Mouse (Mus musculus) midbrain, embryonic 11.5 days (tissue): Measurements from ENCODE around the gene Foxn3. TPM values are rescaled to one million over a fixed set of nuclear protein-coding genes. Genes with fewer than 3 reads are reported as not detected.
A peak's percentile ranks its signal among the peaks of the same experiment; 100 is the strongest.

Experiments used
- ATAC-seq: fragments of 200-750 bp; cut with Nextera tagmentation; 2 replicates; pipeline ENCODE4 v1.8.0; 2017; ENCODE audit warnings: moderate TSS enrichment, moderate library complexity; ENCODE audit not compliant: low FRiP score
- DNase-seq: peaks from one replicate; pipeline ENCODE4 v3.0.0; 2015; ENCODE audit warnings: low spot score; ENCODE audit errors: missing footprints
- H3K27ac ChIP-seq: fragments of 300-500 bp; sonication (generic); 2 replicates; pipeline ENCODE4 v1.5.1; 2014; ENCODE audit warnings: low read depth, low read length
- H3K27me3 ChIP-seq: fragments of 300-500 bp; sonication (generic); 2 replicates; pipeline ENCODE4 v1.6.1; 2014; ENCODE audit warnings: mild to moderate bottlenecking, low read length, moderate library complexity, mixed read lengths; ENCODE audit not compliant: control insufficient read depth, insufficient read depth
- H3K36me3 ChIP-seq: fragments of 300-500 bp; sonication (generic); 2 replicates; pipeline ENCODE4 v1.6.1; 2014; ENCODE audit warnings: mild to moderate bottlenecking, low read length, moderate library complexity, mixed read lengths; ENCODE audit not compliant: control insufficient read depth, insufficient read depth
- H3K4me1 ChIP-seq: fragments of 300-500 bp; sonication (generic); 2 replicates; pipeline ENCODE4 v1.6.1; 2014; ENCODE audit warnings: low read length; ENCODE audit not compliant: control insufficient read depth, insufficient read depth
- H3K4me2 ChIP-seq: fragments of 300-500 bp; sonication (generic); 2 replicates; pipeline ENCODE4 v1.6.1; 2014; ENCODE audit warnings: mild to moderate bottlenecking, moderate library complexity
- H3K4me3 ChIP-seq: fragments of 300-500 bp; sonication (generic); 2 replicates; pipeline ENCODE4 v1.5.1; 2014; ENCODE audit warnings: low read depth, low read length
- H3K9ac ChIP-seq: fragments of 300-500 bp; sonication (generic); 2 replicates; pipeline ENCODE4 v1.6.1; 2014; ENCODE audit warnings: low read length
- H3K9me3 ChIP-seq: fragments of 300-500 bp; sonication (generic); 2 replicates; pipeline ENCODE4 v1.6.1; 2016; ENCODE audit warnings: low read length; ENCODE audit not compliant: control insufficient read depth
- WGBS: fragments of 180-500 bp; shearing (Covaris S2); extraction: QIAGEN DNeasy Blood & Tissue Kit; methylation state at CpG from one replicate; pipeline ENCODE4 v1.1.7; 2014; 5-methylcytosine and 5-hydroxymethylcytosine counted together
- polyA plus RNA-seq: library from polyadenylated mRNA; unstranded; fragments of >200 nt; fragmentation: Nextera tagmentation; extraction: Ambion mirVana; gene quantifications from 2 replicates; pipeline ENCODE4 v1.2.1, GENCODE M21; 2014

Gene Foxn3
- polyA plus RNA-seq, 1 experiment from 2014 or later: 73.8 TPM

- WGBS: 92% methylated on average over 1 of the region's 1 CpGs
These were observed 320.1 kb downstream of the Foxn3 start for GRCm38 (mm10) chr12:99243316-99243715.

DNA sequence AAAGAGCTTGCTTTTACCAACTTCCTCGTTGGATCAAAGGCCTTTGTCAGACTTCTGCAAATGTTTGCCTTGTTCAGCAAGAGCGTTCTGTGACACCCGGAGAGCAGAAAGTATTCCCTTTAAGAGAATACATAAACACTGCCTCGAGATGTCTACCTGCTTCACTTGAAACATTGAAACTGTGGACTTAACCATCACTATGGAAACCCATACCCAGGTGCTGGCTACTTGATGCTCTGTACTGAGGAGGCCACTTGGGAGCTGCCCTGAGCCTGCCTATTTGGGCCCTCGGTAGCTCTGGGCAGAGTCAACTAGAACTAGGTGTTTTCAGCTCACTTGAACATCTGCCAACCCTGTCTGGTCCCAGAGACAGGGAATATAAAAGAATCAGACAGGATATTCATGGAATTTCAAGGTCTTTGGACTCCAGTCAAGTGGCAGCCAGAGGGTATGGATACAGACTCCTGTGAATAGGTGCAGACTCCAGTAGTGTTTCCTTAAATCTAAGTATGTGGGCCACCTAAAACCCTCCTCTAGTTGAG, 323.1 kb downstream of the Foxn3 start:
- no peak overlapping the region for H3K9ac ChIP-seq
- WGBS: 75% methylated on average over 5 of the region's 5 CpGs
- H3K4me2 ChIP-seq: no peak overlapping the region
- no peaks in the 10 kb centered on the region for H3K9me3 ChIP-seq
- H3K4me3 ChIP-seq: no peak overlapping the region
- H3K27ac ChIP-seq: no peak overlapping the region
- DNase-seq (no peak), ATAC-seq (no peak)
- no peaks in the 10 kb centered on the region for H3K27me3 ChIP-seq
- H3K4me1 ChIP-seq: peaks cover 10% of the 10 kb centered on the region
- H3K36me3 ChIP-seq: no peaks in the 10 kb centered on the region

More at GRCm38 (mm10) chr12:99243316-99243715, 320.1 kb downstream of the Foxn3 start:
- Histone ChIP-seq H3K9ac (no peak overlapping the region), H3K27ac (no peak overlapping the region), H3K27me3 (no peaks in the 10 kb centered on the region), H3K9me3 (no peaks in the 10 kb centered on the region), H3K4me3 (no peak overlapping the region), H3K36me3 (no peaks in the 10 kb centered on the region), H3K4me1 (0 out of 2 replicates have a peak, but pooled peaks cover 2% of the 10 kb centered on the region), H3K4me2 (no peak overlapping the region)
- DNase-seq (no peak), ATAC-seq (no peak)

DNA sequence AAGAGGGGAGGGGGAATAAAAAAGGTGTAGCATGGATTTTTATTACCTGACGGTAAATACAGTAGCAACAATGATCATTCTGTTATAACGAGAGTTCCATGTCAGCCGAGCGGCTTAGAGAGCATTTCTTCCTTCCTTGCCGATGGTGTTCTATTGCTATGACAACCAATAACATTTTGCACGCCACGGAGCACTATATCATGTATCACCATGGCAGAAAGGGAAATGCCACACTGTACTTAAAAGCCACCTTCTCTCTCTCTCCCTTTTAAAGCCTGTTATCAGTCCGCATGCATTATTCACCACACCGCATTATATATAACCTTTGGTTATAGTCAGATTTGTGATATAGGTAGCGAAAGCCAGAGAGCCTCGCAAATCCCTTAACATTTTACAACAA, 323.6 kb downstream of the Foxn3 start:
- ATAC-seq (no peak), DNase-seq (no peak)
- Histone ChIP-seq H3K4me3 (no peak overlapping the region), H3K9me3 (no peaks in the 10 kb centered on the region), H3K36me3 (no peaks in the 10 kb centered on the region), H3K27ac (no peak overlapping the region), H3K27me3 (no peaks in the 10 kb centered on the region), H3K4me1 (peaks cover 15% of the 10 kb centered on the region), H3K4me2 (no peak overlapping the region), H3K9ac (no peak overlapping the region)
- WGBS: 93% methylated on average over 11 of the region's 11 CpGs

GRCm38 (mm10) chr12:99237497-99237896, 325.9 kb downstream of the Foxn3 start:
- Histone ChIP-seq H3K9me3 (no peaks in the 10 kb centered on the region), H3K27ac (no peak overlapping the region), H3K4me2 (no peak overlapping the region), H3K9ac (no peak overlapping the region), H3K27me3 (no peaks in the 10 kb centered on the region), H3K36me3 (no peaks in the 10 kb centered on the region), H3K4me1 (peaks cover 33% of the 10 kb centered on the region), H3K4me3 (no peak overlapping the region)
- no peak for ATAC-seq
- 95% methylated on average over 9 of the region's 9 CpGs for WGBS
- DNase-seq: no peak

GRCm38 (mm10) chr12:99234346-99234745, 329.0 kb downstream of the Foxn3 start:
- Histone ChIP-seq H3K36me3 (no peaks in the 10 kb centered on the region), H3K4me1 (peaks cover 63% of the 10 kb centered on the region), H3K9me3 (no peaks in the 10 kb centered on the region), H3K9ac (no peak overlapping the region), H3K27me3 (no peaks in the 10 kb centered on the region), H3K4me3 (no peak overlapping the region), H3K27ac (no peak overlapping the region), H3K4me2 (no peak overlapping the region)
- 76% methylated on average over 6 of the region's 6 CpGs for WGBS
- DNase-seq (no peak), ATAC-seq (no peak)

GRCm38 (mm10) chr12:99233386-99233785, 330.0 kb downstream of the Foxn3 start:
- Histone ChIP-seq H3K4me2 (no peak overlapping the region), H3K9me3 (no peaks in the 10 kb centered on the region), H3K4me3 (no peak overlapping the region), H3K9ac (no peak overlapping the region; the same call in 1 of the 2 replicates), H3K27ac (peak overlapping the region; percentile 36; the same call in 1 of the 2 replicates), H3K4me1 (peaks cover 68% of the 10 kb centered on the region), H3K27me3 (no peaks in the 10 kb centered on the region), H3K36me3 (no peaks in the 10 kb centered on the region)
- WGBS: 32% methylated on average over 2 of the region's 2 CpGs
- ATAC-seq (no peak), DNase-seq (no peak)

GRCm38 (mm10) chr12:99232478-99232877, 330.9 kb downstream of the Foxn3 start:
- DNase-seq: no peak
- H3K27me3 ChIP-seq: no peaks in the 10 kb centered on the region
- no peak overlapping the region for H3K9ac ChIP-seq
- no peak overlapping the region for H3K4me3 ChIP-seq
- H3K4me1 ChIP-seq: peaks cover 72% of the 10 kb centered on the region
- H3K27ac ChIP-seq: no peak overlapping the region
- 68% methylated on average over 9 of the region's 9 CpGs for WGBS
- no peak for ATAC-seq
- no peaks in the 10 kb centered on the region for H3K9me3 ChIP-seq
- no peak overlapping the region for H3K4me2 ChIP-seq
- H3K36me3 ChIP-seq: no peaks in the 10 kb centered on the region

DNA sequence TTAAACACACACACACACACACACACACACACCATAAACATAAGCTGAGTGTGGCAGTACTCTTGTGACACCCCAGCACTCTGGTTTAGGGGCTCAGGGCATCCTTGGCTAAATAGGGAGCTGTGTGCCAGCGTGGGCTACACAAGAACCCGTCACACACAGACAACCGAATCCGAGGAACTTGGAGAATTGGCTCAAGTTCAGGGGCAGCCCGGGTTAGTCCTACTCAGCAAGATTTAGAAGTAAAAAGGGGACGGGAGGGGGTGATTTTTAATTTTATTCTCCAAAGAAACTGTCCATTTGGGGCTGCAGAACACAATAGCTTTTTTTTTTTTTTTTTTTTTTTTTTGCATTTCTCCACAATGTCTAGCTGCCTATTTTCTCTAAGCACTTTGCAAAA, 332.1 kb downstream of the Foxn3 start:
- peak overlapping the region; percentile 71 for H3K27ac ChIP-seq

DNA sequence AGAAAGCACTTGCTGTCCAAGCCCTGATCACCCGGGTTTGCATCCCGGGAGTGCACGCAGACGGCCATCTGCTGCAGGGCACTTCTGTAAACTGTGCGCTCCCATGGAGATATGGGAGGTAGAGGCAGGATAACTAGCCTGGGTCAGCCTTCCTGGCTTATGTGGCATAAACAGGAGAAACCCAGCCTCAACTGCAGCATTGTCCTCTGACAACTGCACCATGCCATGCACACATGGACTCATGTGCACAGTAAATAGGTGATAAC, 332.7 kb downstream of the Foxn3 start:
- Histone ChIP-seq H3K4me3 (no peak overlapping the region), H3K36me3 (no peaks in the 10 kb centered on the region), H3K27me3 (no peaks in the 10 kb centered on the region), H3K4me1 (peaks cover 68% of the 10 kb centered on the region), H3K4me2 (peak overlapping the region; percentile 24; the same call in 1 of the 2 replicates), H3K9ac (peak overlapping the region; percentile 28), H3K9me3 (no peaks in the 10 kb centered on the region), H3K27ac (peak overlapping the region; percentile 71)
- no peak for DNase-seq
- WGBS: 17% methylated on average over 5 of the region's 5 CpGs
- peak; percentile 40 for ATAC-seq

More for the DNA sequence above, 332.1 kb downstream of the Foxn3 start:
- no peaks in the 10 kb centered on the region for H3K36me3 ChIP-seq
- no peak overlapping the region for H3K4me2 ChIP-seq
- peaks cover 72% of the 10 kb centered on the region for H3K4me1 ChIP-seq
- no peak overlapping the region for H3K4me3 ChIP-seq
- 59% methylated on average over 6 of the region's 6 CpGs for WGBS
- DNase-seq (no peak), ATAC-seq (no peak)
- no peaks in the 10 kb centered on the region for H3K27me3 ChIP-seq
- H3K9me3 ChIP-seq: no peaks in the 10 kb centered on the region
- no peak overlapping the region; the same call in 1 of the 2 replicates for H3K9ac ChIP-seq
